Mouse (Mus musculus) intestine, embryonic 16.5 days (tissue): ENCODE measurements around the gene Dcst1. TPM values are rescaled to one million over a fixed set of nuclear protein-coding genes. Genes with fewer than 3 reads are reported as not detected.

Experiments
- ATAC-seq: fragments of 200-750 bp; cut with Nextera tagmentation; 2 replicates; pipeline ENCODE4 v1.8.0; 2017; ENCODE audit warnings: moderate TSS enrichment, moderate library complexity
- H3K27ac ChIP-seq: fragments of 300-500 bp; sonication (generic); 2 replicates; pipeline ENCODE4 v1.5.1; 2014; ENCODE audit warnings: mild to moderate bottlenecking, low read length
- H3K27me3 ChIP-seq: fragments of 300-500 bp; sonication (generic); replicated peaks from 2 replicates; pipeline ENCODE4 v1.6.1; 2014; ENCODE audit warnings: low read length, control low read depth, mixed read lengths; ENCODE audit not compliant: control insufficient read depth, insufficient read depth
- H3K36me3 ChIP-seq: fragments of 300-500 bp; sonication (generic); 2 replicates; pipeline ENCODE4 v1.6.1; 2014; ENCODE audit warnings: low read length, control low read depth; ENCODE audit not compliant: control insufficient read depth, insufficient read depth
- H3K4me1 ChIP-seq: fragments of 300-500 bp; sonication (generic); 2 replicates; pipeline ENCODE4 v1.6.1; 2014; ENCODE audit warnings: low read length, control low read depth, mixed read lengths; ENCODE audit not compliant: control insufficient read depth, insufficient read depth
- H3K4me2 ChIP-seq: fragments of 300-500 bp; sonication (generic); 2 replicates; pipeline ENCODE4 v1.6.1; 2014; ENCODE audit warnings: low read depth, low read length, control low read depth
- H3K4me3 ChIP-seq: fragments of 300-500 bp; sonication (generic); 2 replicates; pipeline ENCODE4 v1.5.1; 2014; ENCODE audit warnings: mild to moderate bottlenecking, low read length
- H3K9ac ChIP-seq: fragments of 300-500 bp; sonication (generic); 2 replicates; pipeline ENCODE4 v1.6.1; 2014; ENCODE audit warnings: low read depth, low read length
- H3K9me3 ChIP-seq: fragments of 300-500 bp; sonication (generic); 2 replicates; pipeline ENCODE4 v1.6.1; 2016; ENCODE audit warnings: low read length, control low read depth; ENCODE audit not compliant: control insufficient read depth
- WGBS: fragments of 180-500 bp; shearing (Covaris S2); extraction: QIAGEN DNeasy Blood & Tissue Kit; methylation state at CpG from one replicate; pipeline ENCODE4 v1.1.7; 2014; 5-methylcytosine and 5-hydroxymethylcytosine counted together
- polyA plus RNA-seq: library from polyadenylated mRNA; unstranded; fragments of >200 nt; fragmentation: Nextera tagmentation; extraction: Ambion mirVana; gene quantifications from 2 replicates; pipeline ENCODE4 v1.2.1, GENCODE M21; 2015

Dcst1 gene
- polyA plus RNA-seq, 1 experiment from 2014 or later, result 3.5 TPM

GRCm38 (mm10) chr3:89330948-89331347 lies 34.1 kb downstream of the Dcst1 start:
- no peak for ATAC-seq
- peaks cover 7% of the 10 kb centered on the region; the same call in 1 of the 2 replicates for H3K36me3 ChIP-seq
- H3K27me3 ChIP-seq, result no peaks in the 10 kb centered on the region
- no peaks in the 10 kb centered on the region for H3K9me3 ChIP-seq
- no peak overlapping the region for H3K27ac ChIP-seq
- WGBS, result 26% methylated on average over 10 of the region's 10 CpGs
- peaks cover 32% of the 10 kb centered on the region for H3K4me1 ChIP-seq
- H3K4me3 ChIP-seq, result no peak overlapping the region
- H3K4me2 ChIP-seq, result no peak overlapping the region; the same call in 1 of the 2 replicates
- H3K9ac ChIP-seq, result no peak overlapping the region

- Histone ChIP-seq H3K27me3 (no peaks in the 10 kb centered on the region), H3K9me3 (no peaks in the 10 kb centered on the region), H3K4me3 (no peak overlapping the region), H3K4me1 (peaks cover 32% of the 10 kb centered on the region), H3K36me3 (peaks cover 7% of the 10 kb centered on the region; the same call in 1 of the 2 replicates), H3K27ac (no peak overlapping the region), H3K9ac (no peak overlapping the region), H3K4me2 (no peak overlapping the region)
- 44% methylated on average over 3 of the region's 3 CpGs for WGBS
- no peak for ATAC-seq
These were observed 34.7 kb downstream of the Dcst1 start for GRCm38 (mm10) chr3:89330346-89330745.

- Histone ChIP-seq H3K4me3 (no peak overlapping the region), H3K9ac (0 out of 2 replicates have a peak overlapping the region, but pooled peaks have one; percentile 1), H3K27me3 (no peaks in the 10 kb centered on the region), H3K27ac (no peak overlapping the region), H3K36me3 (peaks cover 5% of the 10 kb centered on the region; the same call in 1 of the 2 replicates), H3K4me1 (peaks cover 32% of the 10 kb centered on the region), H3K9me3 (no peaks in the 10 kb centered on the region), H3K4me2 (no peak overlapping the region)
- peak; percentile 29; the same call in 1 of the 2 replicates for ATAC-seq
- WGBS, result 13% methylated on average over 4 of the region's 4 CpGs
These were observed 36.4 kb downstream of the Dcst1 start for GRCm38 (mm10) chr3:89328623-89329022.

DNA sequence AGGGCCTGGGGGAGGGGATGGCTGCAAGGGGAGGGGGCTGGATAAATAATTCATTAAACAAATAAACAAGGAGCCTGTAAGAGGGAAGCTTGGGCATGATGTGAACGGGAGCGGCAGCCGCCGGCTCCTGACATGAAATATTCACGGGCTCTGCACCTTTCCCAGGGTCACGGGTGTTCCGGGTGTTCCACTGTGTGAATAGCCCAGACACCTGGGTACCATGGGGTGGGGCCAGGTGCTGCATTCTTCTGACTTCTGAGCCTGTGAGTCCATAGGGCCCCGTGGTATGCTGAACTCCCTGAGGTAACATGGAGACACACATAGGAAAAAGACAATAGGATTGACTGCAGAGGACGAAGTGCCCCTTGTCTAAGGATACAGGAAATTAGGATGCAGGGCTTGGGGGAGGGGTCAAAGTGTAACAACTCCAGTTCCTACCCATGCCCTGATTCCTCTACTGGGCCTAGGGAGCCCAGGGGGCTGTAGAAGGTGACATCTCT lies 37.6 kb downstream of the Dcst1 start:
- no peak overlapping the region for H3K4me2 ChIP-seq
- no peak overlapping the region for H3K27ac ChIP-seq
- WGBS, result 29% methylated on average over 9 of the region's 9 CpGs
- H3K4me1 ChIP-seq, result peaks cover 22% of the 10 kb centered on the region
- no peaks in the 10 kb centered on the region for H3K36me3 ChIP-seq
- no peaks in the 10 kb centered on the region for H3K27me3 ChIP-seq
- H3K9ac ChIP-seq, result no peak overlapping the region
- no peaks in the 10 kb centered on the region for H3K9me3 ChIP-seq
- no peak overlapping the region for H3K4me3 ChIP-seq
- no peak for ATAC-seq

DNA sequence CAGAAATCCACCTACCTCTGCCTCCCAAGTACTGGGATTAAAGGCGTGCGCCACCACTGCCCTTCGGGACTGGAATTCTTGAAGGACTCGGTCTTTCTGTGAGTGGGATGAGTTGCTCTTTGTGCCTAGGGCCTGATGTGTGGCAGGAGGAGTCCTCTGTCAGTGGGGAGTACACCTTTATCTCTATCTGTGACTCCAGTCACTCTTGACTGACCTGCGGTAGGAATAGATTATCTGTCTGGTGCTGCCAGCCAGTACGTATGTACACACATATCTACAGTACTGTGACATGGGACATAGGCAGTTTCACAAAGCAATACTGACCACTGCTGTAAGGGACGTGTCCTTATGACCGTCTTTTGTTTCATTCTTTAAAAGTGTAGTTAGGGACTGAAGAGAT lies 39.2 kb downstream of the Dcst1 start:
- H3K36me3 ChIP-seq, result no peaks in the 10 kb centered on the region
- H3K9ac ChIP-seq, result no peak overlapping the region
- peaks cover 26% of the 10 kb centered on the region for H3K4me1 ChIP-seq
- peaks cover 3% of the 10 kb centered on the region; the same call in 1 of the 2 replicates for H3K27me3 ChIP-seq
- no peaks in the 10 kb centered on the region for H3K9me3 ChIP-seq
- ATAC-seq, result no peak
- H3K27ac ChIP-seq, result no peak overlapping the region
- no peak overlapping the region for H3K4me2 ChIP-seq
- 92% methylated on average over 8 of the region's 8 CpGs for WGBS
- no peak overlapping the region for H3K4me3 ChIP-seq

GRCm38 (mm10) chr3:89322514-89323165 lies 42.4 kb downstream of the Dcst1 start, which contains the start of gene Efna3:
Efna3 (minus strand) TSS chr3:89322965.
- no peaks in the 10 kb centered on the region for H3K9me3 ChIP-seq
- H3K4me1 ChIP-seq, result peaks cover 39% of the 10 kb centered on the region
- peak within 1 kb of the TSS; percentile 64 for H3K4me3 ChIP-seq
- no peak within 1 kb of the TSS for H3K27ac ChIP-seq
- peak within 1 kb of the TSS; percentile 70 for H3K9ac ChIP-seq
- under 1% methylated on average over 45 of the region's 53 CpGs for WGBS
- H3K36me3 ChIP-seq, result no peaks in the 10 kb centered on the region
- H3K27me3 ChIP-seq, result peaks cover 30% of the 10 kb centered on the region; the same call in 1 of the 2 replicates
- ATAC-seq, result peak; percentile 46
- H3K4me2 ChIP-seq, result peak within 1 kb of the TSS; percentile 98

DNA sequence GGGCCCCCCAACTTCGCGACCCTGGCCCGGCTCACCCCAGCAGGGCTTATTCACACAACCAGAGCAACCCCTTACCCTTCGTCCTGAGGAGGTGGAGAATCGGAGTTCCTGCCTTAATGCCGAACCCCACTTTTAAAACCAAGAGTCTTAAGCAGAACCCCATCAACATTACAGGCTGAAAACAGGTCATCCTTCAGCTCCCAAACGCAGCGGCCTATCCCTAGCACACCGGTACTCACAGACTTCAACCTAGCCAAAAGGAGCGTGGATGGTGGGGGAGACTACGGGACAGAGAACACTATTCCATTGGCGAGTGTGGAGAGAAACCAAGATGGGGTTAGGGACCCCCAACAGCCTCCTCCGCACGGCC lies 42.9 kb downstream of the Dcst1 start:
- ATAC-seq, result 0 out of 2 replicates have a peak, but pooled peaks have one; percentile 1

DNA sequence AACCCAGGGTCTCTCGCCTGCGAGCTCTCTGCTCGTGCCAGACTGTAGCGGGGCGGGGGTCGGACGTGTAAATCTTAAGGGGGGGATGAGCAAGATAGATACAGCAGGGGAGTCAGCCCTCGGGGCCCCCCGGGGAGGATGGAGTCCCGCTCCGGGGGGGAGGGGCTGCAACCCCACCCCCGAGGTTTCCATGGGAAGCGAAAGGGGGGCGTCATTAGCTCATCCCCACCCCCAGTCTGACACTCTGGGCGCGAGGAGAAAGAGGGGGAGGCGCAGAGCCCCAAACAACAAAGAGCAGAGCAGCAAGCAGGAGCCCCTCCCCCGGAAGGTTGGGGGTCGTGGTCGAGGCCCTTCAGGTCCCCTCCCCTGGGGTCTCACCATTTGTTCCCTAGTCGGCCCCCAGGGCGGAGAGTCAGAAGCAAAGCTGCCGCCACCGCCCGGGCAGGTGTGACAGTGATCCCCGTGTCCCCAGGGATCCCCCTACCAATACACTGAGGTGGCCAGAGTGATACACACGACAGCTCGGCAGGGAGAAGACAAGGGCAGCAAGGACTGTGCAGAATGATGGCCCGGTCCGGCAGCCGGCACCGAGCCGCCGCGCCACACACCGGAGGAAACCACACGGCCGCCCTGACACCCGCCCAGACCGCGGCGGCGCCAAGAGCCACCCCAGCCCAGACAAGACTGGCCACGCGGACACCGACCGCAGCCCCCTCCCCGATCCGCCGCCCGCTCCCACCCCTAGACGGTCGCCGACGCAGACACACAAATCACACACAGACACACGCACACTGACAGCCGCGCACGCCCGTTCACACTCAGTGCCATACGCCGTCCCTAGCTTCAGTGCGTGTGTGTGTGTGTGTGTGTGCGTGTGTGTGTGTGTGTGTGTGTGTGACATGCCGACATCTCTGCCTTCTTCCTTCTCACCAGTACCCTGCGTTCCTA lies 43.6 kb downstream of the Dcst1 start:
- peak overlapping the region; percentile 98 for H3K4me2 ChIP-seq
- peak overlapping the region; percentile 70 for H3K9ac ChIP-seq
- under 1% methylated on average over 64 of the region's 66 CpGs for WGBS
- H3K27ac ChIP-seq, result no peak overlapping the region
- H3K36me3 ChIP-seq, result no peaks in the 10 kb centered on the region
- ATAC-seq, result peak; percentile 15; the same call in 1 of the 2 replicates
- peak overlapping the region; percentile 64 for H3K4me3 ChIP-seq
- no peaks in the 10 kb centered on the region for H3K9me3 ChIP-seq
- H3K4me1 ChIP-seq, result peaks cover 40% of the 10 kb centered on the region
- H3K27me3 ChIP-seq, result peaks cover 30% of the 10 kb centered on the region; the same call in 1 of the 2 replicates

More for the DNA sequence above, 42.9 kb downstream of the Dcst1 start:
- H3K9ac ChIP-seq, result peak overlapping the region; percentile 70
- peak overlapping the region; percentile 98 for H3K4me2 ChIP-seq
- WGBS, result 2% methylated on average over 14 of the region's 14 CpGs
- H3K36me3 ChIP-seq, result no peaks in the 10 kb centered on the region
- peak overlapping the region; percentile 64 for H3K4me3 ChIP-seq
- peaks cover 30% of the 10 kb centered on the region; the same call in 1 of the 2 replicates for H3K27me3 ChIP-seq
- no peak overlapping the region for H3K27ac ChIP-seq
- H3K4me1 ChIP-seq, result peaks cover 36% of the 10 kb centered on the region
- no peaks in the 10 kb centered on the region for H3K9me3 ChIP-seq
